Mouse (Mus musculus) intestine, embryonic 16.5 days (tissue): Measurements from ENCODE around the gene Nyap1. TPM values are rescaled to one million over a fixed set of nuclear protein-coding genes. Genes with fewer than 3 reads are reported as not detected.

Source experiments
- ATAC-seq: fragments of 200-750 bp; cut with Nextera tagmentation; 2 replicates; pipeline ENCODE4 v1.8.0; 2017; ENCODE audit warnings: moderate TSS enrichment, moderate library complexity
- H3K27ac ChIP-seq: fragments of 300-500 bp; sonication (generic); 2 replicates; pipeline ENCODE4 v1.5.1; 2014; ENCODE audit warnings: mild to moderate bottlenecking, low read length
- H3K27me3 ChIP-seq: fragments of 300-500 bp; sonication (generic); replicated peaks from 2 replicates; pipeline ENCODE4 v1.6.1; 2014; ENCODE audit warnings: low read length, control low read depth, mixed read lengths; ENCODE audit not compliant: control insufficient read depth, insufficient read depth
- H3K36me3 ChIP-seq: fragments of 300-500 bp; sonication (generic); 2 replicates; pipeline ENCODE4 v1.6.1; 2014; ENCODE audit warnings: low read length, control low read depth; ENCODE audit not compliant: control insufficient read depth, insufficient read depth
- H3K4me1 ChIP-seq: fragments of 300-500 bp; sonication (generic); 2 replicates; pipeline ENCODE4 v1.6.1; 2014; ENCODE audit warnings: low read length, control low read depth, mixed read lengths; ENCODE audit not compliant: control insufficient read depth, insufficient read depth
- H3K4me2 ChIP-seq: fragments of 300-500 bp; sonication (generic); 2 replicates; pipeline ENCODE4 v1.6.1; 2014; ENCODE audit warnings: low read depth, low read length, control low read depth
- H3K4me3 ChIP-seq: fragments of 300-500 bp; sonication (generic); 2 replicates; pipeline ENCODE4 v1.5.1; 2014; ENCODE audit warnings: mild to moderate bottlenecking, low read length
- H3K9ac ChIP-seq: fragments of 300-500 bp; sonication (generic); 2 replicates; pipeline ENCODE4 v1.6.1; 2014; ENCODE audit warnings: low read depth, low read length
- H3K9me3 ChIP-seq: fragments of 300-500 bp; sonication (generic); 2 replicates; pipeline ENCODE4 v1.6.1; 2016; ENCODE audit warnings: low read length, control low read depth; ENCODE audit not compliant: control insufficient read depth
- WGBS: fragments of 180-500 bp; shearing (Covaris S2); extraction: QIAGEN DNeasy Blood & Tissue Kit; methylation state at CpG from one replicate; pipeline ENCODE4 v1.1.7; 2014; 5-methylcytosine and 5-hydroxymethylcytosine counted together
- polyA plus RNA-seq: library from polyadenylated mRNA; unstranded; fragments of >200 nt; fragmentation: Nextera tagmentation; extraction: Ambion mirVana; gene quantifications from 2 replicates; pipeline ENCODE4 v1.2.1, GENCODE M21; 2015

The Nyap1 gene
- polyA plus RNA-seq = 2.2 and 2.3 TPM in 2 replicates

GRCm38 (mm10) chr5:137741023-137741931 is at the start of gene Nyap1:
TSS of gene Nyap1 (minus strand) at chr5:137741607.
- peaks cover 28% of the 10 kb centered on the region for H3K4me1 ChIP-seq
- H3K27ac ChIP-seq = peak within 1 kb of the TSS; percentile 81
- H3K4me3 ChIP-seq = peak within 1 kb of the TSS; percentile 62
- H3K27me3 ChIP-seq = no peaks in the 10 kb centered on the region
- H3K9me3 ChIP-seq = no peaks in the 10 kb centered on the region
- H3K36me3 ChIP-seq = no peaks in the 10 kb centered on the region
- WGBS = under 1% methylated on average over 70 of the region's 71 CpGs
- H3K9ac ChIP-seq = peak within 1 kb of the TSS; percentile 72
- H3K4me2 ChIP-seq = peak within 1 kb of the TSS; percentile 89
- peak; percentile 82 for ATAC-seq

- Histone ChIP-seq H3K4me1 (peaks cover 13% of the 10 kb centered on the region), H3K27me3 (no peaks in the 10 kb centered on the region), H3K4me3 (no peak overlapping the region), H3K9me3 (peaks cover 4% of the 10 kb centered on the region; the same call in 1 of the 2 replicates), H3K9ac (no peak overlapping the region), H3K27ac (no peak overlapping the region), H3K36me3 (peaks cover 3% of the 10 kb centered on the region; the same call in 1 of the 2 replicates), H3K4me2 (no peak overlapping the region)
- 96% methylated on average over 2 of the region's 2 CpGs for WGBS
- ATAC-seq = no peak
Measured at GRCm38 (mm10) chr5:137788946-137789531, 47.6 kb upstream of the Nyap1 start.

- ATAC-seq = no peak
- peaks cover 3% of the 10 kb centered on the region; the same call in 1 of the 2 replicates for H3K36me3 ChIP-seq
- peaks cover 22% of the 10 kb centered on the region for H3K4me1 ChIP-seq
- H3K27ac ChIP-seq = no peak overlapping the region
- H3K9me3 ChIP-seq = peaks cover 4% of the 10 kb centered on the region; the same call in 1 of the 2 replicates
- H3K4me2 ChIP-seq = peak overlapping the region; percentile 94
- H3K9ac ChIP-seq = peak overlapping the region; percentile 31
- WGBS = 72% methylated on average over 24 of the region's 24 CpGs
- H3K4me3 ChIP-seq = peak overlapping the region; percentile 89
- H3K27me3 ChIP-seq = no peaks in the 10 kb centered on the region
Measured at GRCm38 (mm10) chr5:137788171-137788570, 46.8 kb upstream of the Nyap1 start.

- Histone ChIP-seq H3K9me3 (peaks cover 4% of the 10 kb centered on the region; the same call in 1 of the 2 replicates), H3K27me3 (no peaks in the 10 kb centered on the region), H3K9ac (peak within 1 kb of the TSS; percentile 96), H3K36me3 (peaks cover 10% of the 10 kb centered on the region), H3K4me1 (peaks cover 27% of the 10 kb centered on the region), H3K4me3 (peak within 1 kb of the TSS; percentile 89), H3K4me2 (peak within 1 kb of the TSS; percentile 94), H3K27ac (peak within 1 kb of the TSS; percentile 99)
- WGBS = under 1% methylated on average over 48 of the region's 48 CpGs
- ATAC-seq = peak; percentile 75
Measured at GRCm38 (mm10) chr5:137787151-137787928, 45.9 kb upstream of the Nyap1 start, which contains the start of the genes Mepce and Zcwpw1. TSS of gene Mepce (minus strand) at chr5:137787655. TSS of gene Zcwpw1 (plus strand) at chr5:137787798.

GRCm38 (mm10) chr5:137786109-137786942 is 44.9 kb upstream of the Nyap1 start:
- WGBS = under 1% methylated on average over 79 of the region's 79 CpGs
- H3K9ac ChIP-seq = peak overlapping the region; percentile 96
- H3K9me3 ChIP-seq = peaks cover 4% of the 10 kb centered on the region; the same call in 1 of the 2 replicates
- H3K36me3 ChIP-seq = peaks cover 18% of the 10 kb centered on the region
- peaks cover 27% of the 10 kb centered on the region for H3K4me1 ChIP-seq
- no peaks in the 10 kb centered on the region for H3K27me3 ChIP-seq
- H3K4me3 ChIP-seq = peak overlapping the region; percentile 89
- peak overlapping the region; percentile 99 for H3K27ac ChIP-seq
- H3K4me2 ChIP-seq = peak overlapping the region; percentile 94
- ATAC-seq = peak; percentile 89

GRCm38 (mm10) chr5:137785164-137786031 is 44.0 kb upstream of the Nyap1 start:
- H3K36me3 ChIP-seq = peaks cover 22% of the 10 kb centered on the region
- peaks cover 4% of the 10 kb centered on the region; the same call in 1 of the 2 replicates for H3K9me3 ChIP-seq
- ATAC-seq = peak; percentile 8
- peak overlapping the region; percentile 89 for H3K4me3 ChIP-seq
- H3K9ac ChIP-seq = peak overlapping the region; percentile 96
- H3K4me1 ChIP-seq = peaks cover 31% of the 10 kb centered on the region
- peak overlapping the region; percentile 94 for H3K4me2 ChIP-seq
- 2% methylated on average over 61 of the region's 62 CpGs for WGBS
- no peaks in the 10 kb centered on the region for H3K27me3 ChIP-seq
- H3K27ac ChIP-seq = peak overlapping the region; percentile 99

GRCm38 (mm10) chr5:137784546-137784945 is 43.1 kb upstream of the Nyap1 start:
- Histone ChIP-seq H3K27me3 (no peaks in the 10 kb centered on the region), H3K9me3 (peaks cover 4% of the 10 kb centered on the region; the same call in 1 of the 2 replicates), H3K27ac (no peak overlapping the region; the same call in 1 of the 2 replicates), H3K36me3 (peaks cover 22% of the 10 kb centered on the region), H3K4me2 (peak overlapping the region; percentile 94), H3K4me1 (peaks cover 39% of the 10 kb centered on the region), H3K4me3 (peak overlapping the region; percentile 89), H3K9ac (peak overlapping the region; percentile 96)
- WGBS = 70% methylated on average over 14 of the region's 14 CpGs
- no peak for ATAC-seq
